Mouse (Mus musculus) cerebellum, adult 8-10 months (tissue): ENCODE measurements around the gene Ift88.
"Not testable (repeated sequence)": the region's sequence is repeated elsewhere in the genome, so short reads cannot be mapped to it uniquely, and the experiment has no call there.

Experiments used
- DNase-seq: peaks from one replicate; pipeline ENCODE4 v3.0.0; 2022

The Ift88 gene

DNA sequence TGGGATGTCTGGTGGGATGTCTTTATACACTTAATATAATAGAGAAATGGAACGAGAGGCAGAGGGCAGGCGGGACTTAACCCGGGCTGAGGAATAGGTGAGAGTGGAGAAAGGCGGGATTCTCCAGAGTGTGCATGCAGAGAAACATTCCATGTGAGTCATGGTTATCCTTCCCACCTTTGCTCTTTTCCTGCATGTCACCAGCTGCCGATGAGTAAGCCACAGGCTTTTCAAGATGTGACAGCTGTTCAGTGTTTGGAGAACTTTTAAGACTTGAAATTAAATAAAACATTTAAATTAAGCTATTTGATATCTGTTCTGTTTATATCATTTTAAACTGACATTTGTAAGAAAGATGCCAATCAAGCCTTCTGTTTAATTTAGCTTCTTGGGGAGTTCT, 36.0 kb downstream of the Ift88 start:
- DNase-seq = no peak

DNA sequence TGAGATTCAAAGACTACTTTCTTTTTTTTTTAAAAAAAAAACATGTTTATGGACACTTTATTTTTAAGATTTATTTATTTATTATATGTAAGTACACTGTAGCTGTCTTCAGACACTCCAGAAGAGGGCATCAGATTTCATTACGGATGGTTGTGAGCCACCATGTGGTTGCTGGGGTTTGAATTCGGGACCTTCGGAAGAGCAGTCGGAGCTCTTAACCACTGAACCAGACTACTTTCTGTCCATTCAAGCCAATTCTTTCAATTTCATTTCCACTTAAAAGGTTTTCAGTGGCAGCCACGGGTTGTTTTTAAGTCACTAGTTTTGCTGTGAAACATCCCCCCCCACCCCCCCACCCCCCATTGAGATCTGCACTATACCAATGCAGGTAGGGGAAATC, 36.5 kb downstream of the Ift88 start:
- DNase-seq = not testable (repeated sequence)

DNA sequence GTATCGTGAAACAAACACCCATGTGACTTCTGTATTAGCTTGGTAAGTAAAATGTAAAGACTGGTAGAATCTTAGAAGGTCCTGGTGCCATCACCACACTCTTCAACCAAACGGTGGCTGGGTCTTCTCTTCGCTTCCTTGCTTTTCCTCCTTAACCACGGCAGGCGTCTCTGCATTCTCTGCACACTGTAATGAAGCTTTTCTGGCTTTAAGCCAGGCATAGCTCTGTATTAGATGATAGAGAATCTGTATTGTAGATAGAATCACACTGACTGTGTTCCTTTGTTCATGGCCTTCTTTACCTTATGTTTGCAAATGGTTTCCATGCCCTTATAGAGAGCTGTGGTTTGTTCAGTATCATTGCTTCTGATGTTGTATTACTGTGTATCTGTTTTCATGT, 39.0 kb downstream of the Ift88 start:
- no peak for DNase-seq

DNA sequence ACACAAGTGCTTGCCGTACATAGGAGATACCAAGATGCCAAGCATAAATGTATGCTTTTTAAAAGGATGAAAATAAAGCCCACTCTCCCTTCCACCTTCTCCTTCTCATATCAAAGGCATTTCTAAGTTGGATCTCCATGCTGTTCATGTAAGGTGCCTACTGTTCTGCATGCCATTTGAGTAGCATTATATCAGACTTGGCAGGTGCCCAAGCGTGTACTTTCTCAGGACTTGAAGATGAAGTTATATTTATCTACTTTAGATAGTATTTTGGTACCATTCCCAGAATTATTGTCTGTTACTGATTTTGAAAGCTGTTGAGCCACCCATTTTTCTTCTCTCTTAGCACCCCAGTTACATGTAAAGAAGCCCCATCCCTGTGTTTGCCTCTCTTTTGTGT, 51.2 kb downstream of the Ift88 start:
- DNase-seq = no peak

DNA sequence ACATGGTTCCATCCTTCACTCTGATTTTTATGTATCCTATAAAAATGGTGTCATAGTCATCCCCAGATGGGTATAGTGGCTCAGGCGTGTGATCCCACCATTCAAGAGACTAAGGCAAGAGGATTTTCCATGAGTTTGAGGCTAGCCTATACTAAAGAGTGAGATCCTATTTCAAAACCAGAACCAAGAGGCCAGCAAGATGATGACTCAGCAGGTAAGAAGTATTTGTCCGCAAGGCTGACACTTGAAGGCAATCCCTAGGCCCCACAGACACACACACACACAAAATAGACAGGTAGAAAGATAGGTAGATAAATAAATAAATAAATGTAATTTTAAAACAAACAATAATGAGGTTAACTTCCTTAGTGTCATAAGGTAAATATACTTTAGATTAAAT, 58.4 kb downstream of the Ift88 start:
- DNase-seq = no peak

DNA sequence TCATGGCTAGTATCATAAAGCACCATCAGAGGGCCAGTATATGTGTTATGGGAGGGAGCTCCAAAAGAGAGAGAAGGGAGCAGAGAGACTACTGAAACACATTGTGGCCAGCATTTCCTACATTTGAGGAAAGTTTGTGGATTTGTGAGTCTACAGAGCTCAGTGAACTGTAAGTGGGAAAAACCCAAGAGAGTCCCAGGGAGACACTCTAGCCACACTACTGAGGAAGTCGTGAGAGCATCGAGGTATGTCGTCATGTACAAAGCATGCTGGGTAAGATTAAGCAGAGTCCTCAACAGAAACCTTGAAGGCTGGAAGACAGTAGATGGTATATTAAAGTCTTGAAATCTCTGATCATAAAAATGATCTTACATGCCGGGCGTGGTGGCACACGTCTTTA, 60.3 kb downstream of the Ift88 start:
- no peak for DNase-seq

DNA sequence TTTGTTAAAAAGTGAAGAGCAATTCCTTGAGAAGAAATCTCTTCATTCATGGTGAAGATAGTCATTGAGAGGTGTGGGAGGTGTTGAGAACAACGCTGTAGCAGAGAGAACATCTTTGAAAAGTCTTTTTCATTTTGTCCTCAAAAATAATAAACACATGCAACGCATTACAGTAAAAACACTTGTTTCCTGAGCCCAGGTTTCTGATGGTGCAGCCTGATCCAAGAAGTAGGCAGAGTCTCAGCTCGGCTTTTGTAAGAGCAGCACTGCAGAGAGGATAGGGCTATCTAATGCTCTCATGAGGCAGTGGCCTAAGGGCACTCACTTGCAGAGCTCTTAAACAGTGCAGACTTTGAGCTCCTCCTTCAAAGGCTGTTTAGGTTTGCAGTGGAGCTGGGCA, 65.8 kb downstream of the Ift88 start:
- DNase-seq = no peak

DNA sequence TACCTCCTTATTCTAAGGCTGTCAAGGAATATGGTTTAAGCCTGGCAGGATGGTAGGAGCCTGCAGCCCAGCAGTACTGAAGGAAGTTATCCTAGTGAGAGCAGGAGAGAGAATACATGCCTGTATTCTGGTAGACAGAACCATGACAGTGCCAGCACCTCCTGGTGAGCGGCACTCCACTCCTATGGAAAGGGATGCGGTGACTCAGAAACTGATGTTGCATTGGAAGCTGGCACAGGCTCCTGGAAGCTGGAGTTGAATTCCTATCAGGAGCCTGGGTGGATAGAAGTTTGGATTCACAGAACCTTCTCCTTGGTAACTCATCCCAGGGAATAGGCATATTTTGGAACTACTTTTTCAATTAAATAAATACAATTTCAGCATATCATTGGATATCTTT, 70.0 kb downstream of the Ift88 start:
- DNase-seq = no peak

DNA sequence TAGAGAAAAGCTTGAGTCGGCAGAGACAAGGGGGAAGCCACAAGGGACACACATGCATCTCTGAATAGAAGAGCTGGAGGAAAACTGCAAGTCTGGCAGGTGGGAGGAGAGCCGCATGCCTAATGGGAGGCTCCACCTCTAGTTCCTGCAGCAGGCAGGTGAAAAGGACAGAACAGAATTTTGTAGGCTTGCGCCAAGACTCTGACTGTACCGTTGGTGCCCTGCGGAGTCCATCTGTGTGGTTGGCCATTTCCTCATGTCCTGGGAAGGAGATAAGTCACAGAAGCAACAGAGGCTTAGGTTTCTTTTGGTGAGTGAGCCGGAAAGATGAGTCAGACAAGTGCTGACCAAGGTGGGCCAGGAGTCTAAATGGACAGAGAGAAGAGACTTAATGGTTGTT, 79.9 kb downstream of the Ift88 start:
- DNase-seq = peak; percentile 91

DNA sequence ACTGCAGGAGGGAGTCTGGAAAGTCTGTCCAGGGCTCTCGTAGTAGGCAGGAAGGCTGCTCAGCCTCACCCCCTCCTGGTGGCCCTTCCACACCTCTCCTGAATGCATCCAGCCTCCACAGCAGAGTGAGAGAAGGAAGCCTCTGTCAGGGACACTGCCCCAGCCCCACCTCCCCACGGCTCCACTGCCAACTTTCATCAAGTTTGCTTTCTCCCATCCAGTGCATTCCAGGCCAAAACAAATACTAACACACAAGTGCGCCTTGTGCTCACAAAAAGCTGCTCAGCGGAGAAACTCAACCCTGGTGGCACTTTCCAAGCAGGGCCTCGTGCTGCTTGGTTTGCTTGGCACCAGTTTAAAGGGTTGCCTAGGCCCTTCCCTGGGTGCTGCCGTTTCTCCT, 85.7 kb downstream of the Ift88 start:
- DNase-seq = no peak

DNA sequence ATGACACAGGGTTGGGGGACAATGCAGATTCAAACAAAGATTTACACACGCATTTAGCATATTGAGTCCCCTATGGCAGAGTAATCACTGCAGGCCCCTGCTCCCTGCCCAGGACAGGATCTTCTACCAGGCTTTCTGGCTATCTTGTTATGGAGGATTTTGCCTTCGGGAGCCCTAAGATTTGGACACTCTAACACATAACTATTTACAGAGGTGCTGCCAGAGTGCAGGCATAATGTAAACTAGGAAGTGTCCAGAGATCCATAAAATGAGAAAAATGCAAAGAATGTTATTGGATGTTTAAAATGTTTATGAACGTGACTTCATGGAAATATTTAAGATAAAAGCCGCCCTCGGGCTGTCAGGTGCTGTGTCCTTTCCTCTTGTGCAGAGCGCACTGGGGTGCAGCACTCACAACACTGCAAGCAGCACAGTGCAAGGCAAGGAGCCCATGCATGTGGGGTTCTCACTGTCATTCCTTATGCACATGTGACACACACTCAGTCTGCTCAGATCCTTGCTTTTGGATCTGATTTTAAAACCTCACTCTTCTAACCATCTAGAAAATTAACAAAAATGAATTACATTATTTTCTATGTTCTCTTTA, 91.4 kb downstream of the Ift88 start:
- no peak for DNase-seq

DNA sequence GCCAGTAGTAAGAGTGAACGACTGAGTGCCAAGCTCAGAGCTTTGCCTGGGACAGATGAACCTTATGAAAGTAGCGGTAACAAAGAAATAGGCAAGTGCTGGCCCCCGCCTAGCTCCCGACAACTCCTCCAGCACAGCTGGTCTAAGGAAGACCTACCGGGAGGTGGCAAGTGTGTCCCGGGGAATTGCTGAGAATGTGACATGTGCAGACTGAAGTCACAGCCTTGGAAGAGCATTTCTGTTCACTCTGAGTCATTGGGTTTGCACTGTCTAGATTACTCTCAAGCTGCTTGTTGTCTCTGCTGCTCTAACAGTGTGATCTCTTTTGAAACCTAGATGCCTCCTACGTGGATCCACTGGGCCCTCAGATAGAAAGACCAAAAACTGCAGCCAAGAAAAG, 93.1 kb downstream of the Ift88 start:
- no peak for DNase-seq

DNA sequence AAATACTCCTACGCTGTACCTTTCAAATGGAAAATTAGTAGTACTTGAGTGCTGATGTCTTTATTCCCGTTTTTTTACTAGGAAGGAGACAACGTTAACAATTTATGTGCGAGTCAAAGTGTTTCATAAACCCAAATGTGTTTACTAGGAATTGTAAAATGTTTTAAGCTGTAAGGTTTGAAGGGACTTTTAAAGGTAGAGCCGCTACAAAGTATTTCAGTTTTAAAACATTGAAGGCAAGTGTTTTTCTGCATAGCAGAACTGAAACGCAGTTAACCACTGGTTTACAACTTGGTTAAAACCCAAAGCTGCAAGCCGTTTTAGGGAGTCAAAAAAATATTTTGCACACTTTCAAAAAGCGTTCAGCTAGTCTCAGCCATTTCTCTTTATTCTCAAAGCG, 99.9 kb downstream of the Ift88 start:
- no peak for DNase-seq

DNA sequence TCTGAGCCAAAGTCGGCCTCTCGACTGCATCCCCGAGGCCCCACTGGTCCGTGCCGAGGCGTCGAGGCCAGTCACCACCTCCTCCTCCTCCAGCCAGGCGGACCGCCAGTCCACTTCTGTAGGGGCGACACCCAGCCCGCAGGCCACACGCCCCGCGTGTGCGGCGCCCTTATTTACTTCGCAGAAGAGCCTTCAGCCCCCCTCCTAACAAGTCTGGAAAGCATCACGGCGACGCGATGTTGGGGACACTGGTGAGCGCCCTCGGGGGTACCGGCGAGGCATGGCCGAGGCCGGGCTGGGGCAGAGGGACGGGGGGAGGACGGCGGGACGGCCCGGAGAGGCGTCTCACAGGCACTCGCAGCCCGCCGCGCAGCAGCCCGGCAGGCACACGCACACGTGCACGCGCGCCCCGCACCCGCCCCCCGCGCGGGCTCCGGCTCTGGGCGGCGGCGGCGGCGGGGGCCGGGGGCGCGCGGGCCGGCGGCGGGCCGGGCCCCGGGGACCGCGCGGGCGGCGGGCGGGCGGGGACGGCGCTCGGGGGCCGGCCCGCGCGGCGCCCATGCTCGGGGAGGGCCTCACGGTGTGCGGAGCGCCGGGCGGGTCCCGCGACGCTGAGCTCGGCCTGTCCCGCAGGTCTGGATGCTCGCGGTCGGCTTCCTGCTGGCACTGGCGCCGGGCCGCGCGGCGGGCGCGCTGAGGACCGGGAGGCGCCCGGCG, 101.0 kb downstream of the Ift88 start, which contains the start of gene Il17d:
Il17d (plus strand) TSS at position 107 of the 717 bp plus-strand sequence.
- peak; percentile 54 for DNase-seq

DNA sequence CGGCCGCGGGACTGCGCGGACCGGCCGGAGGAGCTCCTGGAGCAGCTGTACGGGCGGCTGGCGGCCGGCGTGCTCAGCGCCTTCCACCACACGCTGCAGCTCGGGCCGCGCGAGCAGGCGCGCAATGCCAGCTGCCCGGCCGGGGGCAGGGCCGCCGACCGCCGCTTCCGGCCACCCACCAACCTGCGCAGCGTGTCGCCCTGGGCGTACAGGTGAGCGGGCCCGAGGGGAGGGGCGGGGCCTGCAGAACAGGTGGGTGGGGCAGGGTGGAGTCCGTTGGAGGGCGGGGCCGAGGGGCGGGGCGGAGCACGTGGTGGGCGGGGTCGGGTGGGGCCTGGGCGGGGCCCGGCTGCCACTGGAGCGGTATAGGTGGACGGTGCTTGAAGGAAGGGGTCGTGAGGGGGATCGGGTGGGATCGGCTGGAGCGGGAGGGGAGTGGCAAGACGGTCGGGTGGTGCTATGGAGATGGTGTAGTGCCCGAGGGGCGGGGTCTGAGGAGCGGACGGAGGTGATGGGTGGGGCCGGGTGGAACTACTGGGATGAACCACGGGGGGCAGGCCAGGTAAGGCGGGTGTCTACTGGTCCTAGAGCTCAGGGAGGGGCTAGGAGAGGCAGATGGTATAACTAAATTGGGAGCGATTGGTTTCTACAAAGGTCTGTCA, 101.7 kb downstream of the Ift88 start:
- DNase-seq = peak; percentile 85

DNA sequence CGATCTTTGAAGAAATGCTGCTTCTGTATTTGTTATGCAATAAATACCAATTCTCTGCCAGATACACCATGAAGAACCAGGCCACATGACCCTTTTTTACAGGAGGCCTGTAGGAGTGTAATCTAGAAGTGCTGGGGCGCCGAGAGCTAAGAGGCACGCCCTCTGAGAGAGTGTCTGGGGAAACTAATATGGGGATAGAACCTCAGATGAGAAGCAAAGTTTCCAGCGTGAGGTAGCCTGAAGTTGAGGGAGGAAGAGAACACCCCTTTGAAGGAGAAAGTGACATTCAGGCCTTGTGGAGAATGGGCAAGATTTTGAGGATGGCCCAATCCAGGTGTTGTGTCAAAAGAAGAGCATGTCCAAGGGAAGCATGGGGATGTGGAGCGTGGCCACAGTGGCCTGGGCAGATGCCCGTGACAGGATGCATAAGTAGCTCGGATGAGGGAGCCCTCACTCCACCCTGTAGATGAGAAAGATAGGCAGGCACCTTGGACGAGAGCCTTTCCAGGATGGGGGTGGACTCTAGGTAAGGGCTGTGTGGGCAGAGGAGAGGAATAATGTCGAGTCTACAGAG, 102.3 kb downstream of the Ift88 start:
- peak; percentile 49 for DNase-seq

DNA sequence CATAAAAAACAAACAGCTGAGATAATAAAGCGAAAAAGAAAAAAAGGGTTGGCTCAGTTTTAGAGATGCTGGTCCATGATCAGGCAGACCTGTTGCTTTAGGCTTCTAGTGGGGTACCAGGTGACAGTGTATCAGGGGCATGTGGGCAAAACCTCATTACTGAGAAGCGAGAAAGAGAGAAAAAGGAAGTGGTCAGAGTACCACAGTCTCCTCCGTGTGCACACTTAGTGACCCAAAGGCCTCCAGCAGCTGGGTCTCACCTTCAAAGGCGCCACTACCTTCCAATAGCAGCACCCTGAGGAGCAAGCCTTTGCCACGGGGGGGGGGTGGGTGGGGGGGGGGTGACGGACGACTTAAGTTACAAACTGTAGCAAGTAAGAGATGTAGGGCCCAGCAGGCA, 103.3 kb downstream of the Ift88 start:
- DNase-seq = no peak

DNA sequence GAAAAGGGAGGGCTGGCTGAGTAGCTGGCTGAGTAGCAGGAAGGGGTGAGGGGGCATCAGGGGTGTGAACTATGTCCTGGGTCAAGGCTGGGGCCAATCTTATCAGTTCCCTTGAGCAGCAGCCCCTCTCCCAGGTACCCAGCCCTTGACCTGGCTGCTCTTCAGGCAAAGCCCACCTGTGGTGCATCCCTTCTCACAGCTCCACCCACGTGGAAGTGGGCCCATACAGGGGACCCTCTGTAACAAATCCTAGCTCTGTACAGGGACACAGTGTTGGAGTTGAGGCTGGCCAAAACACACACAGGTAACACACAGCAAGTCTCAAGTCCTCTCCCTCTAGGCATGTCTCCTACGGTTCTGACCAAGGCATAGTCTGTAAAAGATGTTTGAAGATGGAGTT, 103.7 kb downstream of the Ift88 start:
- no peak for DNase-seq

DNA sequence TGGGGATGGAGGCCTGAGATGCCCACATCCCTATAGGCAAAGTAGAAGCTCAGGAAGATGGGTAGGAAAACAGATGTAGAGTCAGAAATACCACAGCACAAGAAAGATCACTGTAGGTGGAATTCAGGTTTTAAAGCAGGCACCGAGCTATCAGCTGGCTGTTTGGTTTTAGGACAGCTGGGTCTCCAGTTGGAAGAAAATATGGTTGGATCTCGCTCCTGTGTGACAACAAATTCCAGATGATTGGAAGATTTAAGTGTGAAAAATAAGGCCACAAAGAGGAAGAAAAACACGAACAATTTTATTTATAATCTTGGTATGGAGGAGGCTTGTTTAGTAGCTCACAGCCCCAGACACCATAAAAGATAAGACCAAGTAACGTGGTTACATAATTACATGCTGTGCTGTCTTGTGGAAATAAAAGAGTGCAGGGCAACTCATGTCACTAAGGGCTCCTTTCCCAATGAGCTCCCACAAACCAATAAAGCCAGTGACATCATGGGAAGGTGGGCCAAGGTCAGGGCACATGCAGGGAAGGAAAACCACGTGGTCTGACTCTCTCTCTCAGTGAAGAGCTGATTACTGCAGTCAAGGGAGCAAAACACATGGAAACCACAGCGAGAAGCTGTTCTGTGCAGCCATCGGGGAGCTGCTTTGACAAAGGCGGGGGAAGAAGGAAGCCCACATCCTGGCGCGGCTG, 105.4 kb downstream of the Ift88 start:
- no peak for DNase-seq

DNA sequence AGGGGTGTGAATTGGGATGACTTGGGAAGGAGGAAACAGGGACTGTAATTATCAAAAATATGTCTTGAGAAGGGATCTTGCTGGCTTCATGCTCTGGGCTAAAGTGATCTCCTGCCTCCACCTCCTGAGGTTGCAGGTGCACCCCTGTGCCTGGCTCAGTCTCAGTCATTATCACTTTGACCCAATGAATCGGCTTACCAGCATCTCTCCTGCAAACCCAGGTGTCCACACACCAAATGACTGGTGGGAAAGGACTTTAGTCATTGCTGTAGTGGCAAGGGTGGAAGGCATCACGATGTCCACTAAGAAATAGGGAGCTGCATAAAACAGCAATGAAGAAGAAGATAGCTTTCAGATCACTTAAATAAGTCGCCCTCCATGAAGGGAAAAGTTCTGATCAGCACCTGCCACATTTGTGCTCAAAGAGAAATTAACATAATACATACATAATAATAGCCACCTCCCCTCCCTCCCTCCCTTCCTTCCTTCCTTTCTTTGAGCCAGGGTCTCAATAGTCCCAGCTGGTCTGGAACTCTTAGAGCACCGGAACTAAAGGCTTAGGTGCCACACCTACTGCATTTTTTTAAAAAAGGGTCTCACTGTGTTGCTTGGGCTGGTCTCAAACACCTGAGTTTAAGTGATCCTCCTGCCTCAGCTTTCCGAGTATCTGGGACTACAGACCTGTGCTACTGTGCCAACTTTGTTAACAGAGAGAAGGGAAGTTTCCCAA, 106.1 kb downstream of the Ift88 start:
- DNase-seq = no peak

DNA sequence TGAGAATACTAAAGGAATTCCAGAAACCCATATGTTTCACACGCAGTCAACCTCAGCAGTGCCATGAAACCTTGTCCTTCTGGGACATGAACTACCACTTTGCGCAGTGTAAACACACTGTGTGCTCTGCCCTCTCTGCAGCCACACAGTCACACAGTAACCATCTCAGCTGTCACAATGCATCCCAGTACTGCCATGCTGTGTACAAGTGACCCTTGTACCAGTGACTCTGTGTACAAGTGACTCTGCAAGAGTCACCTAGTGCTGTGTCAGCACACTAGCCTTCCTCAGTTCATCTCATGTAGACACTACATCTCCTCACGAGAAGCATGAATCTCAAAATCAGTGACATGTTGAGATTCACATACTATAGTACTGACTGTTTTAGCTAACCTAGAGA, 108.7 kb downstream of the Ift88 start:
- DNase-seq = no peak

DNA sequence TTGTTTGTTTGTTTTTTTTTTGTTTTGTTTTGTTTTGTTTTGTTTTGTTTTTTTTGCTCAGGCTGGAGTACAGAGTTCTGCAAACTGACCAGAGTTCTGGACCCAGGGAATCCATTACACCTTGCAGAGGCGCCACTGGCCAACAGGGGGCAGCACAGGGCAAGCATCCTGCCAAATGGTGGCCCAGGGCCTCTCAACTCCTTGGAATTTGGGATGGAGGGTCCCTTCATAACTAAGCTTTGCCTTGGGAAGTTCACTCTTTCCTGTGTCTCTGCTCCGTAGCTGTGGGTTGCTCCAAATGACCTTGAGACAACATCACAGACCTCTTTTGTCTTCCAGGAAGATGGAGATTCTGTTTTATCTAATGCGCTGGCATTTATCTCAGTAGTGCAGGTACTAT, 109.4 kb downstream of the Ift88 start:
- DNase-seq = peak; percentile 59

DNA sequence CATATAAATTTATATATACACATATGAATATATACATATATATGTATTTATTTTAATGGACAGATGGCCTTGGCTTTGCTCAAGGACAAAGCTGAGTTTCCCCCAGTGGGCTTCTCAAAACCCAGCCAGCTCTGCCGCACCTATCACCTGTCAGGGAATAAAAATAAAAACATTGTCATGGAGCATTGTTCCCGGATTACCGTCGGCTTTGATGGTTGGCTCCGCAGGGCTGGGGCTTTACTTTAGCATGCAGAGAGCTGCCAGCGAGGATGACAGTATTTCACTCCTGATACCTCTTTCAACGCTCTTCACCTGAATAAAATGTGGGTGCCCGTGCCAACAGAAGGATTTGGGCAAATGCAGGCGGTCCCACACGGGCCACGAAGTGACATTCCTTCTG, 110.0 kb downstream of the Ift88 start:
- DNase-seq = no peak
